Comparison of ENCODE assay signal across 26 mouse cellular contexts in the genomic region with DNA sequence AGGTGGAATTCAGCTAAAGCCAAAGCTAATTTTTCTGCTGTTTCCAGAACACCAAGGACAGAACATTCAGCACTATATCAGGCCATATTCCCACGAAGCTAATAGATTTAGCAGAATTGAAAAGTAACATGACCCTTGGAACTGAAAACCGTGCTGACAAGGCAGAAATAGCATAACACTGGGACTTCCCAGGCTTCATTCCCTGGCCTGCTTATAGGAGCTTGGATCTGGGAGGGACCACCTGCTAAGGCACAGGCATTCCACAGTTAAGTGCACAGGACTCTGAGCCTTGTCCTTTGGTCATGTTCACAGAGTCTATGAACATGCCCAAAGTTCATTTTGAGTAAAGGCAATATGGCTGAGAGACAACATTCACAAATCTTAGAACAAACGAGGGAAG.
A peak's percentile ranks its signal among the peaks of the same experiment; 100 is the strongest.
DNase-seq lines count a peak whose midpoint lies in the region; ATAC-seq lines count a peak whose summit lies in the region.
"Had no signal": no experiment of that assay in that cellular context is flagged by ENCODE, and none has a peak within 500 bp of the region (broad histone marks: within the 10 kb centered on the region; RNA-seq: fewer than 3 reads in every experiment).

No protein-coding gene starts in this region.

- H3K36me3 ChIP-seq in embryonic facial prominence, embryonic 14.5 days (ENCODE audit: control insufficient read depth, insufficient read depth, low read length): no peaks in the 10 kb centered on the region
- H3K36me3 ChIP-seq in embryonic facial prominence, embryonic 10.5 days (replicated peaks): no peaks in the 10 kb centered on the region
- no peaks in the 10 kb centered on the region for H3K36me3 ChIP-seq in limb, embryonic 11.5 days (ENCODE audit: control insufficient read depth, insufficient read depth, low read length)
- H3K36me3 ChIP-seq in limb, embryonic 10.5 days: no peaks in the 10 kb centered on the region
- H3K36me3 ChIP-seq: embryonic facial prominence, embryonic 15.5 days; heart, embryonic 13.5 days; midbrain, embryonic 10.5 days; neural tube, embryonic 13.5 days had no signal

- 43% methylated on average over 3 of the region's 3 CpGs for WGBS in embryonic facial prominence, embryonic 14.5 days
- 65% methylated on average over 3 of the region's 3 CpGs for WGBS in embryonic facial prominence, embryonic 10.5 days
- WGBS in limb, embryonic 11.5 days: 73% methylated on average over 3 of the region's 3 CpGs
- 67% methylated on average over 3 of the region's 3 CpGs for WGBS in limb, embryonic 10.5 days

- no peaks in the 10 kb centered on the region for H3K27me3 ChIP-seq in embryonic facial prominence, embryonic 14.5 days (replicated peaks; ENCODE audit: control insufficient read depth, insufficient read depth, low read length)
- H3K27me3 ChIP-seq in embryonic facial prominence, embryonic 10.5 days (replicated peaks; ENCODE audit: low read depth, poor library complexity, severe bottlenecking): no peaks in the 10 kb centered on the region
- H3K27me3 ChIP-seq in limb, embryonic 11.5 days (ENCODE audit: control insufficient read depth, insufficient read depth, low read length): no peaks in the 10 kb centered on the region
- no peaks in the 10 kb centered on the region for H3K27me3 ChIP-seq in limb, embryonic 10.5 days (ENCODE audit: low read depth, poor library complexity, severe bottlenecking)
- H3K27me3 ChIP-seq: embryonic facial prominence, embryonic 15.5 days; heart, embryonic 13.5 days; neural tube, embryonic 13.5 days had no signal

- H3K9me3 ChIP-seq in embryonic facial prominence, embryonic 14.5 days (ENCODE audit: control insufficient read depth, low read length): peaks cover 3% of the 10 kb centered on the region; the same call in 1 of the 2 replicates
- 0 out of 2 replicates have a peak, but pooled peaks cover 3% of the 10 kb centered on the region for H3K9me3 ChIP-seq in embryonic facial prominence, embryonic 10.5 days
- no peaks in the 10 kb centered on the region for H3K9me3 ChIP-seq in limb, embryonic 11.5 days (ENCODE audit: control insufficient read depth, low read length)
- H3K9me3 ChIP-seq in limb, embryonic 10.5 days (replicated peaks): no peaks in the 10 kb centered on the region
- H3K9me3 ChIP-seq: embryonic facial prominence, embryonic 15.5 days had no signal

- DNase-seq in embryonic facial prominence, embryonic 14.5 days (ENCODE audit: low spot score): peak; percentile 26
- no peak for DNase-seq in embryonic facial prominence, embryonic 10.5 days (ENCODE audit: low spot score)
- DNase-seq in limb, embryonic 11.5 days (ENCODE audit: low spot score): peak; percentile 23
- no peak for DNase-seq in limb, embryonic 10.5 days (ENCODE audit: low spot score)
- peak; percentile 2 for DNase-seq in kidney, postnatal 14 days
- no peak for DNase-seq in adrenal gland, postnatal 36 days
- DNase-seq in lung, postnatal 14 days: no peak
- DNase-seq: adrenal gland, postnatal 25 days; cerebellum, adult 9-10 months; gastrocnemius, postnatal 25 days; heart, adult 2 months; heart, postnatal 14 days; retina, postnatal 1 day; right cerebral cortex, postnatal 25 days; spleen, adult 18-20 months; thymus, adult 2 months; thymus, postnatal 4 days had no signal

- no peak overlapping the region for H3K4me3 ChIP-seq in embryonic facial prominence, embryonic 14.5 days (ENCODE audit: low read depth, low read length)
- no peak overlapping the region for H3K4me3 ChIP-seq in embryonic facial prominence, embryonic 10.5 days
- no peak overlapping the region for H3K4me3 ChIP-seq in limb, embryonic 11.5 days (ENCODE audit: low read depth, low read length)
- no peak overlapping the region for H3K4me3 ChIP-seq in limb, embryonic 10.5 days
- H3K4me3 ChIP-seq: embryonic facial prominence, embryonic 15.5 days; heart, adult 2 months; heart, embryonic 13.5 days; midbrain, embryonic 10.5 days; myocyte; neural tube, embryonic 13.5 days had no signal

- no peaks in the 10 kb centered on the region for H3K4me1 ChIP-seq in embryonic facial prominence, embryonic 14.5 days (ENCODE audit: control insufficient read depth, insufficient read depth, low read length)
- H3K4me1 ChIP-seq in embryonic facial prominence, embryonic 10.5 days: no peaks in the 10 kb centered on the region
- no peaks in the 10 kb centered on the region for H3K4me1 ChIP-seq in limb, embryonic 11.5 days (ENCODE audit: control insufficient read depth, insufficient read depth, low read length)
- H3K4me1 ChIP-seq in limb, embryonic 10.5 days: no peaks in the 10 kb centered on the region
- H3K4me1 ChIP-seq: embryonic facial prominence, embryonic 15.5 days; heart, embryonic 13.5 days; midbrain, embryonic 10.5 days; neural tube, embryonic 13.5 days had no signal

- no peak overlapping the region for H3K4me2 ChIP-seq in embryonic facial prominence, embryonic 14.5 days (ENCODE audit: low read depth, low read length)
- no peak overlapping the region for H3K4me2 ChIP-seq in limb, embryonic 11.5 days (ENCODE audit: low read depth, severe bottlenecking)
- H3K4me2 ChIP-seq: embryonic facial prominence, embryonic 15.5 days; heart, embryonic 13.5 days; neural tube, embryonic 13.5 days had no signal

- no peak overlapping the region for H3K27ac ChIP-seq in embryonic facial prominence, embryonic 14.5 days (replicated peaks; ENCODE audit: low read depth, low read length)
- no peak overlapping the region for H3K27ac ChIP-seq in embryonic facial prominence, embryonic 10.5 days (replicated peaks)
- no peak overlapping the region for H3K27ac ChIP-seq in limb, embryonic 11.5 days (replicated peaks; ENCODE audit: low read depth, low read length)
- H3K27ac ChIP-seq in limb, embryonic 10.5 days: no peak overlapping the region
- H3K27ac ChIP-seq: embryonic facial prominence, embryonic 15.5 days; heart, adult 2 months; heart, embryonic 13.5 days; macrophage; midbrain, embryonic 10.5 days; neural tube, embryonic 13.5 days had no signal

- no peak for ATAC-seq in embryonic facial prominence, embryonic 14.5 days (ENCODE audit: low read depth)
- ATAC-seq in limb, embryonic 11.5 days (ENCODE audit: insufficient number of reproducible peaks, low FRiP score, low TSS enrichment, low read depth): peak; percentile 73; the same call in 1 of the 2 replicates
- ATAC-seq: CD4-positive, CD25-positive, alpha-beta regulatory T cell, adult 4 months; forebrain, embryonic 16.5 days; midbrain, embryonic 16.5 days had no signal

- no peak overlapping the region for H3K9ac ChIP-seq in embryonic facial prominence, embryonic 14.5 days (ENCODE audit: low read depth, low read length)
- no peak overlapping the region for H3K9ac ChIP-seq in limb, embryonic 11.5 days (ENCODE audit: low read length)
- H3K9ac ChIP-seq: embryonic facial prominence, embryonic 15.5 days; heart, embryonic 13.5 days; neural tube, embryonic 13.5 days had no signal

Comparison
In these comparisons a context has a peak if more than half of its experiments do, and no peak if none do; other contexts are left out.
1. DNase-seq: peak in embryonic facial prominence, embryonic 14.5 days (single experiment), limb, embryonic 11.5 days (single experiment) and kidney, postnatal 14 days (single experiment); none in embryonic facial prominence, embryonic 10.5 days (single experiment), limb, embryonic 10.5 days (single experiment), adrenal gland, postnatal 36 days (0 of 2) and lung, postnatal 14 days (single experiment).